Mouse (Mus musculus): ENCODE measurements around the gene Rnf130. TPM values are rescaled to one million over a fixed set of nuclear protein-coding genes. Genes with fewer than 3 reads are reported as not detected.

The Rnf130 gene
- total RNA-seq (2021) (100 to 1,000 TPM in 1 of 2 experiments, 10 to 100 TPM in 1; 78.9 to 102 TPM), polyA plus RNA-seq (2012; rRNA removed) (114 and 129 TPM in 2 replicates)
- long read RNA-seq, transcript Rnf130-201 (8 exons, 1,415 nt) = minor isoform, 10 of 113 reads
- long read RNA-seq, transcript Rnf130-202 (9 exons, 1,502 nt) = major isoform, 93 of 113 reads
- long read RNA-seq, partial matches to known transcripts = 3 of 113 reads
- long read RNA-seq, other reads (novel, unspliced or antisense) = 7 of 113 reads

DNA sequence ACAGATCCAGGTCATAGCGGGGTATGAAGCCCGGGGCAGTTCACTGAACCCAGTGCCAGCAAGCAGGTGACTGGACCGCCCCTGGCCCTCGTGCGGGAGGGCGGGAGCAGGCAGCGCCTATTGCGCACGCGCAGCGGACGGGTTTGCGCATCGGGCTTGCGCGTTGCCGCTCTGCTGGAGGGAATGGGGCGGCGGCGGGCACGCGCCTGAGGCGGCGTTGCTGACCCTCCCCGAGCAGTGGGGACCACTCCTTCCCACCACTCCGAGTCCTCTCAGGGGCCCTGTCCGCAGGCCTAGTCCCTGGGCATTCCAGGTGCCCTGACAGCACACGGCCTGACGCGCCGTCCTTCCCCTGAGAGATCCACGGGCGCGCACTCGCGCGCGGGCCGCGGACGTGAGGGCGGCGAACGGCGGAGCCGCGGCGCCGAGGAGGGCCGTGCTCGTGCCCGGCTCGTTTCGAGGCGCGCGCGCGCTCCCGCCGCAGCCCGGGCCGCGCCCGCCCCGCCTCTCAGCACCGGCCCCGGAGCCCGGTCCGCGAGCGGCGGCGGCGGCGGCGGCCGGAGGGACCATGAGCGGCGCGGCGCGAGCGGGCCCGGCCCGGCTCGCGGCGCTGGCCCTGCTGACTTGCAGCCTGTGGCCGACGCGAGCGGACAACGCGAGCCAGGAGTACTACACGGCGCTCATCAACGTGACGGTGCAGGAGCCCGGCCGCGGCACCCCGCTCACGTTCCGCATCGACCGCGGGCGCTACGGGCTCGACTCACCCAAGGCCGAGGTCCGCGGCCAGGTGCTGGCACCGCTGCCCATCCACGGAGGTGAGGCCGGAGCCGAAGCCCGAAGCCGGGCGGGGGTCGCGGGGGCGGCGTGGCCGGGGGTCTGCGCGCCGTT, at the start of gene Rnf130:
Gene Rnf130, plus strand, starts transcription at position 514 of the 888 bp plus-strand sequence.
- DNase-seq = peak; percentile 98

DNA sequence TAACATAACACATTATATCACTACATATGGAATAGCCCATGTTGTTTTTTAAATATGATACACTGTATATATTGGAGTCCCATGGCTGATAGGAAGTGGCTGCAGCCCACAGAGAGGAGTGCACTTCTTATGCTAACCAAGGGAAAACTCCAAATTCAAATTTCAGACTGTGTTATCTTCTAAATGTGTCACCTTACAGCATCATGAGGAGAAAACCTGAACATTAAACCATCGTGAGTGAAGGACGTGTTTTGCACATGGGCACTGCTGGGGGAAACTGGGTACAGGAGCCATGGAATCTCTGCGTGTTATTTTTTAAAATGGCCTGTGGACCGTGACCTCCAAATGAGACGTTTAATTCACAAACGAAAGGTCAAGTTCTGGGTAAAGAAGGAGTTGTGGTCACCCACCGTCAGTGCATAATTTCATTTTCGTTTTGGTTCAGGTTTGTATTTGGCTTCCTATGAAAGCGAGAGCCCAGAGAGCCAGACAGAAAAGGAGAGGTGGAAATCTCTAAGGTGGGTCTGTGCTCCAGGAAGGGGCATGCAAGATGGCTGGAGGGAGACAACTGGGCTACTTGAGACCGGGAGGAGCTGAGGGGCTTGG, 47.1 kb upstream of the Rnf130 start:
- DNase-seq = no peak

DNA sequence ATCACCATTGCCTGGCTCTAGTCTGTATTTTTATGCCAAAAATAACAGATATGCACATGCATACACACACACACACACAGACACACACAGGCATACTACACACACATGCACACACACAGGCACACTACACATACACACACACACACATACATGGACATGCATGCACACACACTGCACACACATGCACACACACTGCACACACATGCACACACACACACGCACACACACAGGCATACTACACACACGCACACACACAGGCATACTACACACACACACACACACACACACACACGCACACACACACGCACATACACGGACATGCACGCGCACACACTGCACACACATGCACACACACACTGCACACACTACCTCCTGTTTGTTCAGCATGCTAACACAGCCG, 46.2 kb upstream of the Rnf130 start:
- no peak for DNase-seq

DNA sequence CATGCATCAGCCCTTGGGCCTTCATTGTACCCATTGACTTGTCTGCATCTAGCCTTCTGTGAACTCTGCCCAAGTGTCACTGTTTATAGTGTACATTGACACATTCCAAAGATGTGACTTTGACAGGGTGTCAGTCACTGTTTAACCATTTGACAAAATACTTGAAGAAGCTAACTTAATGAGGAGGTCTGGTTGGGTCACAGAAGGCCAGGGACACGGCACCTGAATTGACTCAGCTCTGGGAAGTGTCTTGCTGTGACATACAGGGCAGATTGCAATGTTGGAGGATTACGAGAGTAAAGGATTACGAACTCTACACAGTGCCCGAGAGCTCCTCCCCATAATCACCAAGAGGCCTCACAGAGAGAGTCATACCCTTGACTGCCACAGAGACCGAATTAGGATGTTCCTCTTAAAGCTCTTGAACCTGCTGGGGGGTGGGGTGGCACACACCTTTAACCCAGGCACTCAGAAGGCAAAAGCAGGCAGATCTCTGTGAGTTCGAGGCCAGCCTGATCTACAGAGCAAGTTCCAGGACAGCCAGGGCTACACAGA, 44.4 kb upstream of the Rnf130 start:
- DNase-seq = no peak

DNA sequence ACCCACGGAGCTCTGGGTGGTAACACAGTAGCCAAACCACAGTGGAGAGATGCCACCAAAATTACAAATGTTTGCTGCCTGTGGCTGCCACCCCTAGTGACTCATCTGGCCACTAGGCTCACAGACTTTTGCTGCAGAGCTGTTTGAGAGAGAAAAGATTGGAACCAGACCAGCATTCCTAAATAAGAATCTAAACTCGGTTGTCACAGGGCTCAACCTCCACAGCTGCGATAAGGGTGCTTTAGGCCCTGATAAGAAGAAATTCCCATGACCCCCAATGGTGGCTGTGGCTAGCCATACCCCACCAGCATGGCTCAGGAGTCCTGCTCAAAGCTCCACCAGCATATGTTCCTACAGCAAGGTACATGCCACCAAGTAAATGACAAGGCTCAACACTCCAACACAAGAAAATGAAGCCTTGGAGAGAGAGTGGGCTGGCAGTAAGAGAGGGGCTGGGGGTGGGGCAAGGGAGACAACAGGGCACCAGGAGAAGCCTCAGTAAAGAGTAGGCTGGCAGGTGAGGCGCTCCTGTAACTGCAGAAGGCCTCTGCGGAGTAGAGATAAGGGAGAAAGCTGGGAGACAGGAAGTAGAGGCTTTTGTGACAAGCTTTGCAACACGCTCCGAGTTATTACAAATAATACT, 43.7 kb upstream of the Rnf130 start:
- DNase-seq = peak; percentile 35

DNA sequence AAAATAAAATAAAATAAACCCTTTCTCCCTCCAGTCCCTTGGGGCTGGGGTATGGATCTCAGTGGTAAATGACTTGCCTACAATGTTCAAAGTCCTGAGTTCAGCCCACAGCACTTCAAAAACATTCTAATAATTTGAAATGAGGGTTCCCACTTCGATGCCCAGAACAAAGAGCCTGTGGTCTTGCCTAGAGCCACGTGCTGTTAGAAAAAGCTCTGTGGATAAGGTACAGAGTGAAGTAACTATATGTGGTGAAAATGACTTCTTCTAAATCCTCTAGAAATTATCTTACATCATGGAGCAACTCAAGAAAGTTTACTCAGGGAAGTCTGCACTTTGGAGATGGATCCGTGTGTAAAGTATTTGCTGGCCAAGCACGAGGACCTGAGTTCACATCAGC, 43.1 kb upstream of the Rnf130 start:
- DNase-seq = no peak

GRCm38 (mm10) chr11:49982881-49983280, 42.3 kb upstream of the Rnf130 start:
- no peak for DNase-seq

DNA sequence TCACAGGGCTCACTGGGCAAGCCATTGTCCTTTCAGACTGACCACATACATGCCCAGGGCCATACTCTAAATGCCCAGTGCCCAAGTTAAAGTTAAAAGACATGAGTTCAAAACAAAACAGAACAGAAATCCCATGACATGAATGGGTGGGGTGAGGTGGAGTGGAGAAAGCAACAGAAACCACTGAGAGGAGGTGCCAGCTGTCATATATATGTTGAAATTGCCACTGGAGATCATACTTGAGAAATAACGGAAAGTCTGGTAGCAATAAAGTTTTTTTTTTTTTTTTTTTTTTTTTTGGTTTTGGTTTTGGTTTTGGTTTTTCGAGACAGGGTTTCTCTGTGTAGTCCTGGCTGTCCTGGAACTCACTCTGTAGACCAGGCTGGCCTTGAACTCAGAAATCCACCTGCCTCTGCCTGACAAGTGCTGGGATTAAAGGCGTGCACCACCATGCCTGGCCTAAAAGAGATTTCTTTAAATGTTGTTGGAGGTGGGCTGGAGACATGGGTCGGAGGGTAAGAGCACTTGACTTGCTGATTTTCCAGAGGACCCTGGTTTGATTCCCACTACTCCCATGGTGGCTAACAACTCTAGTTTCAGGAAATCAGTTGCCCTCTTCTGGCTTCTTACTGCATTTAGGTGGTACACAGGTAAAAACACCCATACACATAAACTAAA, 41.1 kb upstream of the Rnf130 start:
- DNase-seq = no peak

DNA sequence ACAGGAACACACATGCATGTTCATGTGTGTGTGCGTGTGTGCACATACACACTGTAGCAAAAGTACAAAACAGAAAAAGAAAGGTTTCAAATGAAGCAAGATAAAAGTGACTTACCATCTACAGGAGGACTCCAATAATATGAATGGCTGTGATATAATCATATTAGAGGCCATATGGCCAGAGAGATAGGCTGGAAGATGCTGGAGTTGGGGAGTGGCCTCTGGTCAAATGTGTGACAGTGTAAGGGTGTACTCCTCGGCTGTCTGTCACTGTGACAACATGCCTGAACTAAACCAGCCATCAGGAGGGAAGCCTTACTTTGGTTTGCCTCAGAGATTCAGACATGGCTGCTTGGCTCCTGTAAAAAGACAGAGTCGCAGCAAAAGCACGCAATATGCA, 40.1 kb upstream of the Rnf130 start:
- no peak for DNase-seq

DNA sequence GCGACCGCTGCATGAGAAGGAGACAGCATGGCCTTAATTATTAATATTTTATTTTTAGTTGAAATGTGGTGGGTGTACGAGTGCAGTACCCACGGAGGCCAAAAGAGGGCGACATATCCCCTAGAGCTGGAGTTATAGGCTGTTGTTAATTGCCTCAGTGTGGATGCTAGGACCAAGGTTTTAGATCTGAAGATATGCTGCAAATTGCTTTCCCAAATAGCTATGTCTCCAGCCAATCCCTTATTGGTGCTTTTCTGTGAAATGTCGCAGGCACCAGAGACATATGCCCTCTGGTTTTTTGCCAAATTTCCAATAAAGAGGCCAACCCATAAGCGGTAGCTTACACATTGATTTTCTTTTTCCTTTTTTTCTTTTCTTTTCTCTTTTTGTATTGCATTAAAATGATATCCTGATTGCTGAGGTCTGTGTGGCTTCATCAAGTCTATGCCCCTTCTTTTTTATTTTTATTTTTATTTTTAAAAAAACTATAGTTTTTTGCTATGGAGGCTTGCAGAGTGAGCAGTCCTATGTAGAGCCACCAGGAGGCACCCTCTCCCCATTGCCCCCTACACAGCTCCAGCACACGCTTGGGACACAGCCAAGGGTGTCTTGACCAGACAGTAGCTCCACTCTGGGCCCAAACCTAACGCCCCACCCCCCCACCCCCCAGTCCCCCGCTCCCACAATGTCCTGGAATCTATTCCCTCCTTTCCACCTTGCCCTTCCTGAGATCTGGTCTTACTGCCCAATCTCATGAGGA, 38.7 kb upstream of the Rnf130 start:
- peak; percentile 55 for DNase-seq

DNA sequence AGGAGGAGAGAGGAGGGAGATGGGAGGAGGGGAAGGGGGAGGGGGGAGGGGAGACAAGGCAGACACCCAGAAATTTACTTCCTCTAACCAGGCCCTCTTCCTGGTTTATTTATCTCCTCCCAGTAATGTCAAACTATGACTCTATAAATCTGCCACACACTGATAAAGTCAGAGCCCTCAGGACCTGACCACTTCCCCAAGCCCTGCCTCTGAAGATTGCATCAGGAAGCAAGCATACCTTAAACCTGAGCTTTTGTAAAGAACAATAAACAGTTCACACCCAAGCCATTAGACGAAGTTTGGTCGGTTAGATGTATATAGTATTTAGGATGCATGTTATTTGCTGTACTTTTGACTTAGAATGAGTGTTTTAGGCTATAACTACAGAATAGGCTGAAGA, 30.6 kb upstream of the Rnf130 start:
- no peak for DNase-seq

- DNase-seq = no peak
Measured at GRCm38 (mm10) chr11:49996398-49996797, 28.7 kb upstream of the Rnf130 start.

GRCm38 (mm10) chr11:49997321-49997720, 27.8 kb upstream of the Rnf130 start:
- no peak for DNase-seq

GRCm38 (mm10) chr11:50002853-50003252, 22.3 kb upstream of the Rnf130 start:
- DNase-seq = no peak

DNA sequence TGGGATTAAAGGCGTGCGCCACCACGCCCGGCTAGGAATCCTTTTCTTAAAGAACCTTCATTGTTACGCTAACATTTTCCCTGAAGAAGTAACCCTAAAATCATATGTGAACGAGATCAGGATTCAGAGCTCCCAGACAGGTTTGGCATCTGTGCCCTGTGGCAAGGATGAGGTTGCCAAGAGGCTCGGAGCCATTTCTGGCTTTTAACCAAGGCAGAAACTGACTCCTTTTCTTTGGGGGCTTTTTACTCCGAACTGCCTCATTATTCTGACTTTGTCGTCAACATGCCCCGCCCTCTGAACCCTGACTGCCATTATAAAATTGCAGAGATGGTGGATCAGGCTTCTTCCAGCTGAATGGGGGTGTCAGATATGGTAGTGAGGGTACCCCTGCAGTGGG, 17.4 kb upstream of the Rnf130 start:
- DNase-seq = no peak

DNA sequence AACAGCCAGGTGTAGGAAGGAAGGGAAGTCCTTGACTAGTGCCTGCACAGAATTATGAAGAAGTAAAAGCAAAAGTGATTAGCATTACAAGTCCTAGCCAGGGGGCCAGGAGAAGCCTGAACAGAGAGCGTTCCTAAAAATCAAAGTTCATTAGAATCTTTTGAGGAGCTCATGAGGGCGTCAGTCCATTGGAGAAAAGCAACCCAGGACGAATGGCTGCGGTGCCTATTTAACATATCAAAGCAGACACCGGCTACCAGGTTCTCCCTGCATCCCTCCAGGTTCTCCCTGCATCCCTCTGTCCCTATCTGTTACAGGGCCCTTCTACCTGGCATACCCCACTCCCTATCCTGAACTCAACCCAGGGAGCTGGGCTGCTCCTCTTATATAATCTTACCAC, 16.9 kb upstream of the Rnf130 start:
- DNase-seq = no peak

- DNase-seq = no peak
Measured at GRCm38 (mm10) chr11:50013016-50013415, 12.1 kb upstream of the Rnf130 start.

DNA sequence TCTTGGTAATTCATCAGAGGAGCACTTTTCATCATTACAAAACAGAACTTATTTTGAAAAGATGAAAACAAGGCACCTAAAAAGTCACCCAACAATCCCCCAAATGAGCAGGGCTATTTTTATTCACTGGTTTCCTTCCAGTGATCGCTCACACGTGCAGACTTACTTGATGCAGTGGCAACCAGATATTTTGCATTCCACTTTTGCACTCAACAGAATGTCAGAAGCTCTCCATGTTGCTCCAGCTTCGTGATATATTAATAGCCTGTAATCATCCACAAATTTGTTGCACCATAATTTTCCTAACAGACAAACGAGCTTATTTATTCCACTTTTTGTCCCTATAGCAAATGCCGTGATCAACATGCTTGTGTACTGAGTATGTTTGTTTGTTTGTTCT, 8.6 kb upstream of the Rnf130 start:
- DNase-seq = no peak

- DNase-seq = no peak
Measured at GRCm38 (mm10) chr11:50017511-50017910, 7.6 kb upstream of the Rnf130 start.

DNA sequence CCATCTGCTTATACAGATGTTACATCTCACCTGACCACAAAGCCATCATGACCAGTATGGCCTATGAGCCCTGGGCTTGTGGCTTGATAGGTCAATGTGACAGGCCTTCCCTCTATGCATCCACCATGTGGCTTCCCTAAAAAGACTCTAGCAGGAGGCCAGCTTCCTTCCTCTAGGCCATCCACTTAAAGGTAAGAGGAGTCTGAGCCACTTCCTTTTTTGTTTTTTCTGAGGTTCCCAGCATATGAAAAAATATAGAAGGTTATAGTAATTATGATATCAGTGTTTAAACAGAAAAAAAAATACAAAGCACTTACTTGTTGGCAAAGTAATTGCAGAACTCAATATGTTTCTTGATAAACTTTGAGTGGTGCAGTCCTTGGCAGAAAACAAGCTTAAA, 6.3 kb upstream of the Rnf130 start:
- DNase-seq = no peak

DNA sequence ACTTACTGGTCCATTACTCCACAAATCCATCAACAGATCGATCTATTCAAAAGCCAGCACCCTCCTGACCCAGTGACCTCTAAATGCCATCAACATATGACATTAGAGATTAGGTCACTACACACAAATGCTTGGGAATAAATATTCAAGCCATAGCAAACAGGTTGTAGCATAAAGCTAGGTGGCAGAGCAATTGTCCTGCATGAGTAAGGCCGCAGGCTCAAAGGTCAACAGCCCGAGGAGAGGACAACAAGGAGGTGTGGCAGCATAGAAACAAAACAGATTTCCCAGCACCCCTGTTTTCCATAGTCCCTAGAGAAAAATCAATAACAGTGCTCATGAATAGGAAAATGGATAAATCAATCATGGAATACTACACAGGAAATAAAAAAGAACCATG, 3.1 kb upstream of the Rnf130 start:
- no peak for DNase-seq

All from adrenal gland, adult 2 months (tissue).